Mouse (Mus musculus): ENCODE data around the gene Etl4.

DNA sequence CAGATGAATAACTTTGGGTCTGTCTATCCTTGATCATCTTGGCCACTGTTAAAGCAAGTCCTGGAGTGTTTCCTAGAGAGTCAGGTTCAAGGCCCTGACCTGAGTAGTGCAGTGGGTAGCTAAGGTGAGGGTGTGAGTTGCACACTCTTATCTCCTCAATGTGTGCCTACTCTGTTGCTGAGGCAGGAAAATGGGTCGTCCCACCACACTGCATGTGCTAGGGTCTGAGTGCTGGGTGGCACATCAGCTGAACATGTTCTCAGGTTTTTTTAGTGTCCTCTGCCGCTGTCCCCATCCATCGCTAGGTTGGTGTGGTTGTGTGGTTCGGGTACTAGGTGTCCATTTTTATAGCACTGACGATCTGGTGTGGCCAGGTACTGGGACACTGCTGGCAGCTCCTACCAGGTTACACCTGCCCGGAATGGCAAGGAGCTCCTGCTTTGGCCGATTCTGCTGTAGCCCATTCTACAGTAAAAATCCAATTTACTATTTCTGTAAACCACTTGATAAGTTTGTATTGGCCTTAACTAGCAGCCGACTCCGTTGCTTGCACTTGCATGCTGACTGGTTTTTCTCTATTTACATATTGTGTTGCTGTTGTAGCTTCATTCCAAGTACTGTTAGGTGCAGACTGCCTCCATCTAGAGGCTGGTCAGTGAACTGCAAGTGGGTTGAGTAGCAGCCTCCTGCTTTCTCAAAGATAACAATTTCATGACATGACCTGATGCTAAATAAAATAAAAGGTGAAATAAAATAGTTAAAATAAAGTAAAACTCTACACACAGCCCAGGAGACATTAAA, 763.4 kb downstream of the Etl4 start:
- TF ChIP-seq POLR2A (IDR thresholded peaks at IDR 0.05; ENCODE audit: extremely low read depth, insufficient read depth, low read length) = no peak
- peak; percentile 71 for TF ChIP-seq CTCF (IDR thresholded peaks at IDR 0.05; ENCODE audit: low read depth, low read length)
